Mouse (Mus musculus) olfactory bulb, adult 2 months (tissue): ENCODE results near the gene Tctex1d2.

Source experiments
- CTCF ChIP-seq: fragments of 200-500 bp; IDR thresholded peaks from 2 replicates; pipeline ENCODE4 v1.5.1; 2012; ENCODE audit warnings: low read depth, mild to moderate bottlenecking, low read length, moderate library complexity; ENCODE audit not compliant: insufficient read depth
- POLR2A ChIP-seq: fragments of 200-500 bp; IDR thresholded peaks from 2 replicates; pipeline ENCODE4 v1.6.1; 2012; ENCODE audit warnings: mild to moderate bottlenecking, low read depth, low read length, moderate library complexity; ENCODE audit not compliant: insufficient read depth

DNA sequence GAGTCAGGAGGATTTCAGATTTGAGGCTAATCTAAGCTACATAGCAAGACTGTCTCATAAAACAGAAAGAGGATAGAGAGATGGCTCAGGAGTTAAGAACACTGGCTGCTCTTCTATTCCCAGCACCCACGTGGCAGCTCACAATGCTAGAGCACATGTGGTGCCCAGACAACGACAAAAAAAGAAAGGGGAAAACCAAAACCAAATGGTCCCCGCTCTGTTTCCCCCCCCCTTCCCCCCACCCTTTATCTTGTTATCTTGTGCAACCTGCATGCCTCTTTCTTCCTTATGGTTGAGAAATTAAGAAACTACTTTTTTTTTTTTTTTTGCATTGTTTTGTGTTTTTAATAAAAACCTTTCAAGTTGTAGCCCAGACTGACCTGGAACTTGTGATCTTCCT, 49.0 kb downstream of the Tctex1d2 start:
- TF ChIP-seq CTCF, result no peak
- no peak for TF ChIP-seq POLR2A
